13 mouse cellular contexts compared by ENCODE assay signal in genomic region chr3:38360974-38361373, GRCm38 (mm10).
DNase-seq lines count a peak whose midpoint lies in the region; ATAC-seq and TF ChIP-seq lines count a peak whose summit lies in the region.
"Had no signal": no experiment of that assay in that cellular context is flagged by ENCODE, and none has a peak within 500 bp of the region (broad histone marks: within the 10 kb centered on the region; RNA-seq: fewer than 3 reads in every experiment).

No protein-coding gene starts in this region.

- peaks cover 23% of the 10 kb centered on the region for H3K4me1 ChIP-seq in heart, embryonic 15.5 days (replicated peaks)
- H3K4me1 ChIP-seq in lung, embryonic 14.5 days (ENCODE audit: insufficient read depth), result peaks cover 7% of the 10 kb centered on the region
- H3K4me1 ChIP-seq in embryonic facial prominence, embryonic 10.5 days, result peaks cover 41% of the 10 kb centered on the region
- peaks cover 3% of the 10 kb centered on the region; the same call in 1 of the 2 replicates for H3K4me1 ChIP-seq in forebrain, embryonic 11.5 days (replicated peaks; ENCODE audit: control insufficient read depth, insufficient read depth, low read length)

- no peak overlapping the region for H3K9ac ChIP-seq in heart, embryonic 15.5 days
- H3K9ac ChIP-seq in lung, embryonic 14.5 days, result no peak overlapping the region
- H3K9ac ChIP-seq in forebrain, embryonic 11.5 days (ENCODE audit: low read length), result no peak overlapping the region
- H3K9ac ChIP-seq: heart, embryonic 12.5 days; liver, embryonic 12.5 days; neural tube, embryonic 13.5 days had no signal

- no peaks in the 10 kb centered on the region for H3K9me3 ChIP-seq in heart, embryonic 15.5 days (replicated peaks)
- no peaks in the 10 kb centered on the region for H3K9me3 ChIP-seq in lung, embryonic 14.5 days (ENCODE audit: low read depth, low read length)
- H3K9me3 ChIP-seq in embryonic facial prominence, embryonic 10.5 days, result no peaks in the 10 kb centered on the region
- no peaks in the 10 kb centered on the region for H3K9me3 ChIP-seq in forebrain, embryonic 11.5 days (ENCODE audit: control insufficient read depth, low read length)
- H3K9me3 ChIP-seq: G1E; heart, embryonic 12.5 days; liver, embryonic 12.5 days; neural tube, embryonic 13.5 days had no signal

- ATAC-seq in heart, embryonic 15.5 days (replicated peaks; ENCODE audit: insufficient number of reproducible peaks, insufficient read depth, low FRiP score, low read depth), result no peak
- ATAC-seq in lung, embryonic 14.5 days (ENCODE audit: insufficient read depth), result no peak
- no peak for ATAC-seq in forebrain, embryonic 11.5 days (replicated peaks; ENCODE audit: low FRiP score)
- ATAC-seq: liver, embryonic 12.5 days had no signal

- H3K27ac ChIP-seq in heart, embryonic 15.5 days, result peak overlapping the region; percentile 56
- H3K27ac ChIP-seq in lung, embryonic 14.5 days (ENCODE audit: low read depth), result peak overlapping the region; percentile 27; the same call in 1 of the 2 replicates
- H3K27ac ChIP-seq in embryonic facial prominence, embryonic 10.5 days (replicated peaks), result peak overlapping the region; percentile 70
- H3K27ac ChIP-seq in forebrain, embryonic 11.5 days (ENCODE audit: low read depth, low read length), result no peak overlapping the region
- H3K27ac ChIP-seq: liver, embryonic 12.5 days; neural tube, embryonic 13.5 days had no signal

- H3K4me3 ChIP-seq in heart, embryonic 15.5 days, result no peak overlapping the region
- no peak overlapping the region for H3K4me3 ChIP-seq in lung, embryonic 14.5 days (ENCODE audit: low read depth, low read length)
- no peak overlapping the region for H3K4me3 ChIP-seq in embryonic facial prominence, embryonic 10.5 days
- no peak overlapping the region for H3K4me3 ChIP-seq in forebrain, embryonic 11.5 days (ENCODE audit: low read depth, low read length)
- H3K4me3 ChIP-seq: heart, embryonic 12.5 days; liver, embryonic 12.5 days; neural tube, embryonic 13.5 days had no signal

- H3K27me3 ChIP-seq in heart, embryonic 15.5 days, result no peaks in the 10 kb centered on the region
- no peaks in the 10 kb centered on the region for H3K27me3 ChIP-seq in lung, embryonic 14.5 days (ENCODE audit: insufficient read depth, low read length)
- H3K27me3 ChIP-seq in embryonic facial prominence, embryonic 10.5 days (replicated peaks; ENCODE audit: low read depth, poor library complexity, severe bottlenecking), result no peaks in the 10 kb centered on the region
- H3K27me3 ChIP-seq in forebrain, embryonic 11.5 days (ENCODE audit: control insufficient read depth, insufficient read depth, low read length), result no peaks in the 10 kb centered on the region
- H3K27me3 ChIP-seq: heart, embryonic 12.5 days; liver, embryonic 12.5 days; neural tube, embryonic 13.5 days had no signal

- no peak for DNase-seq in heart, adult 11 months
- DNase-seq in lung, embryonic 14.5 days, result no peak
- DNase-seq in lung, postnatal 25 days (ENCODE audit: low spot score), result no peak
- no peak for DNase-seq in embryonic facial prominence, embryonic 10.5 days (ENCODE audit: low spot score)
- peak; percentile 40 for DNase-seq in lung, postnatal 10 days
- no peak for DNase-seq in forebrain, embryonic 11.5 days (ENCODE audit: low spot score)
- DNase-seq: cerebellum, adult 11 months; thymus, postnatal 14 days had no signal

- WGBS in heart, embryonic 15.5 days, result 61% methylated on average over 5 of the region's 5 CpGs
- 38% methylated on average over 5 of the region's 5 CpGs for WGBS in lung, embryonic 14.5 days
- 40% methylated on average over 5 of the region's 5 CpGs for WGBS in embryonic facial prominence, embryonic 10.5 days
- WGBS in forebrain, embryonic 11.5 days, result 75% methylated on average over 5 of the region's 5 CpGs

- no peak overlapping the region for H3K4me2 ChIP-seq in heart, embryonic 15.5 days
- H3K4me2 ChIP-seq in lung, embryonic 14.5 days, result no peak overlapping the region
- H3K4me2 ChIP-seq in forebrain, embryonic 11.5 days (ENCODE audit: low read depth, low read length, severe bottlenecking), result no peak overlapping the region
- H3K4me2 ChIP-seq: heart, embryonic 12.5 days; liver, embryonic 12.5 days; neural tube, embryonic 13.5 days had no signal

- H3K36me3 ChIP-seq in heart, embryonic 15.5 days, result no peaks in the 10 kb centered on the region
- no peaks in the 10 kb centered on the region for H3K36me3 ChIP-seq in lung, embryonic 14.5 days (ENCODE audit: insufficient read depth)
- no peaks in the 10 kb centered on the region for H3K36me3 ChIP-seq in embryonic facial prominence, embryonic 10.5 days (replicated peaks)
- H3K36me3 ChIP-seq in forebrain, embryonic 11.5 days (ENCODE audit: control insufficient read depth, insufficient read depth, low read length), result no peaks in the 10 kb centered on the region
- H3K36me3 ChIP-seq: G1E; heart, embryonic 12.5 days; liver, embryonic 12.5 days; neural tube, embryonic 13.5 days had no signal

- TF ChIP-seq CTCF in lung, embryonic 14.5 days (IDR thresholded peaks at IDR 0.05; ENCODE audit: low read depth), result no peak
